Mouse (Mus musculus) myocyte (in vitro differentiated cells): ENCODE measurements around the gene Scn3b.

ENCODE experiments used
- CEBPB ChIP-seq: IDR thresholded peaks from 2 replicates; pipeline ENCODE4 v1.6.1; 2011; ENCODE audit warnings: mild to moderate bottlenecking, moderate library complexity; ENCODE audit not compliant: poor library complexity, insufficient read depth, severe bottlenecking
- E2F4 ChIP-seq: IDR thresholded peaks from one replicate; pipeline ENCODE4 v1.6.1; 2011; ENCODE audit warnings: mild to moderate bottlenecking, control low read depth, moderate library complexity; ENCODE audit not compliant: insufficient read depth
- MAX ChIP-seq: IDR thresholded peaks from one replicate; pipeline ENCODE4 v1.6.1; 2011; ENCODE audit warnings: low read depth, mild to moderate bottlenecking, control low read depth
- MYOD1 ChIP-seq, 3 experiments: IDR thresholded peaks; one replicate each; pipeline ENCODE4 v1.6.1; 2011; ENCODE audit warnings: control low read depth in 2 of 3, low read depth in 2 of 3, mild to moderate bottlenecking in 2 of 3, moderate library complexity in 1 of 3; ENCODE audit not compliant: insufficient read length in 2 of 3, control insufficient read depth in 1 of 3
- POLR2A ChIP-seq: IDR thresholded peaks from one replicate; pipeline ENCODE4 v1.6.1; 2011; ENCODE audit warnings: low read depth, mild to moderate bottlenecking, control low read depth, moderate library complexity; ENCODE audit not compliant: insufficient read length
- POLR2AphosphoS2 ChIP-seq: IDR thresholded peaks from one replicate; pipeline ENCODE4 v1.6.1; 2011; ENCODE audit warnings: low read depth, control low read depth; ENCODE audit not compliant: insufficient read length
- SRF ChIP-seq: IDR thresholded peaks from one replicate; pipeline ENCODE4 v1.6.1; 2011; ENCODE audit warnings: low read depth; ENCODE audit not compliant: control insufficient read depth, insufficient read length
- TCF12 ChIP-seq: IDR thresholded peaks from one replicate; pipeline ENCODE4 v1.6.1; 2011; ENCODE audit warnings: mild to moderate bottlenecking, control low read depth; ENCODE audit not compliant: poor library complexity, insufficient read depth, severe bottlenecking
- TCF3 ChIP-seq: IDR thresholded peaks from one replicate; pipeline ENCODE4 v1.6.1; 2011; ENCODE audit warnings: low read depth, control low read depth; ENCODE audit not compliant: insufficient read length
- USF1 ChIP-seq: IDR thresholded peaks from one replicate; pipeline ENCODE4 v1.6.1; 2011; ENCODE audit warnings: low read depth, mild to moderate bottlenecking, control low read depth, moderate library complexity

DNA sequence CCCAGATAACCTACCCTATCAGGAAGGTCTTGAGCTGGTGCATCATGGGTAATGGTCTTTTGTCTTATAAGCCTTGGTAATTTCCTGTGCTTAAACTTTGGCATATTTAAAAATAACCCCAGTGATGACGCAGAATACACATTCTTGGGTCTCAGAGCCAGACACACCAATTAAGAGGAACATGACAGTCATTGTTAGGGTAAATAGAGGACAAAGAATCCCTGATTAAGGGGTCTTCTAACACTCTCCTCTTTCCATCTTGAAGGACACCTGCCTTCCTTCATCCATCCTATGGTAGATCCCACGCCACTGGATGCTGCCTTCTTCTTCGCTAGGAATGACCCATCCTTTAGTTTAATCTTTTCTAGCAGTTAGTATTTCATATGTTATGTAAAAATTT lies 53.4 kb downstream of the Scn3b start:
- TF ChIP-seq MAX (no peak), E2F4 (no peak), MYOD1 (IDR thresholded peaks at IDR 0.05; ENCODE audit: control insufficient read depth in 1 of 3, insufficient read length in 2 of 3, low read depth in 2 of 3) (no peak), TCF12 (no peak), USF1 (no peak), POLR2A (no peak), CEBPB (no peak), TCF3 (no peak), POLR2AphosphoS2 (no peak), SRF (no peak)
